Mouse (Mus musculus) intestine, embryonic 16.5 days (tissue): ENCODE results near the gene Gm49383. TPM values are rescaled to one million over a fixed set of nuclear protein-coding genes. Genes with fewer than 3 reads are reported as not detected.
"Not testable (repeated sequence)": the region's sequence is repeated elsewhere in the genome, so short reads cannot be mapped to it uniquely, and the experiment has no call there.

Source experiments
- ATAC-seq: fragments of 200-750 bp; cut with Nextera tagmentation; 2 replicates; pipeline ENCODE4 v1.8.0; 2017; ENCODE audit warnings: moderate TSS enrichment, moderate library complexity
- H3K27ac ChIP-seq: fragments of 300-500 bp; sonication (generic); 2 replicates; pipeline ENCODE4 v1.5.1; 2014; ENCODE audit warnings: mild to moderate bottlenecking, low read length
- H3K27me3 ChIP-seq: fragments of 300-500 bp; sonication (generic); replicated peaks from 2 replicates; pipeline ENCODE4 v1.6.1; 2014; ENCODE audit warnings: low read length, control low read depth, mixed read lengths; ENCODE audit not compliant: control insufficient read depth, insufficient read depth
- H3K36me3 ChIP-seq: fragments of 300-500 bp; sonication (generic); 2 replicates; pipeline ENCODE4 v1.6.1; 2014; ENCODE audit warnings: low read length, control low read depth; ENCODE audit not compliant: control insufficient read depth, insufficient read depth
- H3K4me1 ChIP-seq: fragments of 300-500 bp; sonication (generic); 2 replicates; pipeline ENCODE4 v1.6.1; 2014; ENCODE audit warnings: low read length, control low read depth, mixed read lengths; ENCODE audit not compliant: control insufficient read depth, insufficient read depth
- H3K4me2 ChIP-seq: fragments of 300-500 bp; sonication (generic); 2 replicates; pipeline ENCODE4 v1.6.1; 2014; ENCODE audit warnings: low read depth, low read length, control low read depth
- H3K4me3 ChIP-seq: fragments of 300-500 bp; sonication (generic); 2 replicates; pipeline ENCODE4 v1.5.1; 2014; ENCODE audit warnings: mild to moderate bottlenecking, low read length
- H3K9ac ChIP-seq: fragments of 300-500 bp; sonication (generic); 2 replicates; pipeline ENCODE4 v1.6.1; 2014; ENCODE audit warnings: low read depth, low read length
- H3K9me3 ChIP-seq: fragments of 300-500 bp; sonication (generic); 2 replicates; pipeline ENCODE4 v1.6.1; 2016; ENCODE audit warnings: low read length, control low read depth; ENCODE audit not compliant: control insufficient read depth
- WGBS: fragments of 180-500 bp; shearing (Covaris S2); extraction: QIAGEN DNeasy Blood & Tissue Kit; methylation state at CpG from one replicate; pipeline ENCODE4 v1.1.7; 2014; 5-methylcytosine and 5-hydroxymethylcytosine counted together
- polyA plus RNA-seq: library from polyadenylated mRNA; unstranded; fragments of >200 nt; fragmentation: Nextera tagmentation; extraction: Ambion mirVana; gene quantifications from 2 replicates; pipeline ENCODE4 v1.2.1, GENCODE M21; 2015

Gene Gm49383
- polyA plus RNA-seq, 1 experiment from 2014 or later, result 24.2 TPM

GRCm38 (mm10) chr12:69171307-69171706 is 25.6 kb downstream of the Gm49383 start:
- no peaks in the 10 kb centered on the region for H3K27me3 ChIP-seq
- H3K4me3 ChIP-seq, result no peak overlapping the region
- no peak overlapping the region for H3K9ac ChIP-seq
- no peak overlapping the region for H3K4me2 ChIP-seq
- no peaks in the 10 kb centered on the region for H3K9me3 ChIP-seq
- H3K4me1 ChIP-seq, result 0 out of 2 replicates have a peak, but pooled peaks cover 2% of the 10 kb centered on the region
- 90% methylated on average over 2 of the region's 2 CpGs for WGBS
- ATAC-seq, result no peak
- 0 out of 2 replicates have a peak, but pooled peaks cover 2% of the 10 kb centered on the region for H3K36me3 ChIP-seq
- no peak overlapping the region for H3K27ac ChIP-seq

DNA sequence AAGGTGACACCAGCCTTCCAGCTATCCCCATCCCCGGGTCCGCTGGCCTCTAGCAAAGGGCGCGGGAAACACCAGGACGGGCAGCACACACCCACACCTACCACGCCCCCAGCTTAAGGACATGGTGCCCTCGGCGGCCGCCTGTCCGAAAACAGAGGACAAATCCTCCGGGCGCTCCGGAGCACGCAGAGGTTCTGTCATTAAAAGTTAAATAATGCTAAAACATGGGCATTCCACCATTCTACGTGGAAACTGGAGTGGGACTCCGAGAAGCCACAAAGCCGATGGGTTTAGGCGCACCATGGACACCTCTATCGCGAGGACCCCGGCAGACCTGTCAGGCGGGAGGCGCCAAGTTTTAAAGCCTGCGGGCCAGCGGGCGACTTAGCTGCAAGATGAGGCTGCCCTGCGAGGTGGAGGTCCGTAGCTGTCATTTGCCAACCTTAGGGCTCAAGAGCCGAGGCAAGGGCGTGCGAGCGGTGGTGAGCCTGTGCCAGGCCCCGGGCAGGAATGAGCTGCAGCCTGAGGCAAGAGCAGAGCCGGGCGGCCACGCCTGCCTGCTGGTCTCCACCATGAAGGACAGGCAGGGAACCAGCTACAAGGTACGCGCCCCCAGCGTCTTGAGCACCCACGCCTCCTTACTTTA is 28.3 kb downstream of the Gm49383 start, which contains the start of gene Lrr1:
Gene Lrr1, plus strand, starts transcription at position 354 of the 646 bp plus-strand sequence.
- peak within 1 kb of the TSS; percentile 62; the same call in 1 of the 2 replicates for H3K27ac ChIP-seq
- no peaks in the 10 kb centered on the region for H3K9me3 ChIP-seq
- under 1% methylated on average over 40 of the region's 40 CpGs for WGBS
- H3K27me3 ChIP-seq, result no peaks in the 10 kb centered on the region
- peak; percentile 96 for ATAC-seq
- peak within 1 kb of the TSS; percentile 68 for H3K4me2 ChIP-seq
- 0 out of 2 replicates have a peak, but pooled peaks cover 2% of the 10 kb centered on the region for H3K4me1 ChIP-seq
- peak within 1 kb of the TSS; percentile 77 for H3K9ac ChIP-seq
- peak within 1 kb of the TSS; percentile 79 for H3K4me3 ChIP-seq
- H3K36me3 ChIP-seq, result no peaks in the 10 kb centered on the region

- ATAC-seq, result peak; percentile 61
- Histone ChIP-seq H3K27ac (no peak overlapping the region), H3K4me3 (peak overlapping the region; percentile 79), H3K27me3 (no peaks in the 10 kb centered on the region), H3K4me1 (0 out of 2 replicates have a peak, but pooled peaks cover 2% of the 10 kb centered on the region), H3K36me3 (no peaks in the 10 kb centered on the region), H3K4me2 (peak overlapping the region; percentile 68), H3K9ac (peak overlapping the region; percentile 77), H3K9me3 (no peaks in the 10 kb centered on the region)
- WGBS, result 8% methylated on average over 18 of the region's 18 CpGs
Observed at GRCm38 (mm10) chr12:69167656-69168460, 29.0 kb downstream of the Gm49383 start.

GRCm38 (mm10) chr12:69166861-69167581 is 29.9 kb downstream of the Gm49383 start:
- not testable (repeated sequence) for H3K27ac ChIP-seq, H3K4me2 ChIP-seq, H3K4me1 ChIP-seq, H3K36me3 ChIP-seq, H3K27me3 ChIP-seq, ATAC-seq, H3K9me3 ChIP-seq, H3K4me3 ChIP-seq, H3K9ac ChIP-seq
- 76% methylated on average over 8 of the region's 8 CpGs for WGBS

GRCm38 (mm10) chr12:69164904-69165303 is 32.0 kb downstream of the Gm49383 start:
- no peaks in the 10 kb centered on the region for H3K36me3 ChIP-seq
- no peaks in the 10 kb centered on the region for H3K27me3 ChIP-seq
- 0 out of 2 replicates have a peak, but pooled peaks cover 2% of the 10 kb centered on the region for H3K4me1 ChIP-seq
- ATAC-seq, result no peak
- WGBS, result 43% methylated on average over 3 of the region's 3 CpGs
- no peak overlapping the region for H3K9ac ChIP-seq
- no peak overlapping the region for H3K4me2 ChIP-seq
- H3K27ac ChIP-seq, result no peak overlapping the region
- H3K9me3 ChIP-seq, result no peaks in the 10 kb centered on the region
- no peak overlapping the region for H3K4me3 ChIP-seq

GRCm38 (mm10) chr12:69163586-69163985 is 33.3 kb downstream of the Gm49383 start:
- ATAC-seq, H3K36me3 ChIP-seq, H3K4me2 ChIP-seq, H3K9me3 ChIP-seq, H3K4me3 ChIP-seq, H3K9ac ChIP-seq, H3K4me1 ChIP-seq, H3K27ac ChIP-seq, H3K27me3 ChIP-seq: not testable (repeated sequence)
- WGBS, result 88% methylated on average over 4 of the region's 4 CpGs

- 74% methylated on average over 2 of the region's 2 CpGs for WGBS
- not testable (repeated sequence) for H3K9me3 ChIP-seq, H3K27me3 ChIP-seq, H3K27ac ChIP-seq, H3K4me3 ChIP-seq, H3K4me1 ChIP-seq, H3K9ac ChIP-seq, ATAC-seq, H3K4me2 ChIP-seq
- peaks cover 10% of the 10 kb centered on the region for H3K36me3 ChIP-seq
Observed at GRCm38 (mm10) chr12:69160677-69161076, 36.2 kb downstream of the Gm49383 start.

DNA sequence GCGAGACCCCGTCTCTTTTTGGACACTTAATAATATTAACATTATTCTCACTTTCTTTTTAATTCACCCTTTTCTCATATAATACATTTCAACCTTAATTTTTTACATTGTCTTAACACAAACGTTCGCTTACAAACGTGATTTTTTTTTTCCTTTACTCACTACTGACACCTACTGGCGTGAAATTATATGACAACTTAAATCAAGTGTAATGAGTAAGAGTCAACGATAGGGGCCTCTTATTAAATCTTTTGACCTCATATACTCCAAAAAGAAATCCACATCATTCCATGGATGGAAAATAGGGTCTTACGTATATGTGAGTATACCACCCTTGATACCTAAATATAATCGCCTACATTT is 37.3 kb downstream of the Gm49383 start:
- no peaks in the 10 kb centered on the region for H3K27me3 ChIP-seq
- no peak overlapping the region for H3K9ac ChIP-seq
- H3K36me3 ChIP-seq, result peaks cover 10% of the 10 kb centered on the region
- H3K4me2 ChIP-seq, result 0 out of 2 replicates have a peak overlapping the region, but pooled peaks have one; percentile 33
- 0 out of 2 replicates have a peak, but pooled peaks have one; percentile 9 for ATAC-seq
- H3K4me1 ChIP-seq, result no peaks in the 10 kb centered on the region; the same call in 1 of the 2 replicates
- 6% methylated on average over 9 of the region's 9 CpGs for WGBS
- H3K4me3 ChIP-seq, result 0 out of 2 replicates have a peak overlapping the region, but pooled peaks have one; percentile 14
- no peaks in the 10 kb centered on the region for H3K9me3 ChIP-seq
- no peak overlapping the region for H3K27ac ChIP-seq
